Mouse (Mus musculus) B cell, adult 2 months (primary cell): ENCODE measurements around the gene Tmem222.
A peak's percentile ranks its signal among the peaks of the same experiment; 100 is the strongest.

Source experiments
- DNase-seq, 2 experiments: peaks; one replicate each; pipeline ENCODE4 v3.0.0; 2022

Gene Tmem222

GRCm38 (mm10) chr4:133277104-133278026 is at the start of gene Tmem222:
Gene Tmem222 (minus strand): TSS chr4:133277792.
- peak; percentile 95 for DNase-seq

- no peak for DNase-seq
These were observed 42.1 kb upstream of the Tmem222 start for GRCm38 (mm10) chr4:133319667-133320066.

- DNase-seq = no peak
These were observed 38.4 kb upstream of the Tmem222 start for GRCm38 (mm10) chr4:133315991-133316390.

DNA sequence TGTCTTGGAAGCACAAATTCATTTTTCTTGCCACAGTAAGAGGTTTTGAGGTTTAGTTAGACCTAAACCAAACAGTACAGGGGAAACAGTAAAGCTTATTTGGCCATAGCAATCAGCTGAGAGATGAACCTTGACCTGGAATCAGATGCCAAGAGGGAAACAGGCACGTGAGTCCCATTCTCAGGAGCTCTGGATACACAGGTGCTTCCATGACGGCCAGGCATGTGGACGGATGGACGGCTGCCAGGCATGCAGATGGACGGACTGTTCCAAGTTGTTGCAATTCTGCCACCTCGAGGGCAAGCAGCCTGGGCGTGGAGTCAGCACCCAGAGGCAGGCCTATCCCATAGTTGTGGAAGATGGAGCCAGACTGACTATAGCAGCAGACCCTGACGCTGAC is 37.3 kb upstream of the Tmem222 start:
- DNase-seq = no peak

DNA sequence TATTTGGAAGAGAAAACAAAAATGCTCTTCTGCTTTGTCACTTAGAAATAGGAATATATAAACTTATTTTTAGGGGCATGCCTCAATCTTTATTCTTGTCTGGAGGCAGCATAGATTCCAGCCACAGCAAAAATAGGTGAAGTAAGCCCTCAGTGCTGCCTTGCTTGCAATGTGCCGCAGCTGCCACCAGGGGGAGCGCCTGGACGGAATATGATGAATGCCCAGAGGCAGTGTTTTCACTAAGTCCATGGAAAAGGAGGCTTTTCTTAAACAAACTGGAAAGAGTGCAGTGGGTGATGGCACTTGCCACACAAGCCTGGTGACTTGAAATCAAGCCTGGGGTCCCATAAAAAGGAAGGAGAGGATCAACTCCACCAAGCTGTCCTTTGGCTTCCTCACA is 32.4 kb upstream of the Tmem222 start:
- peak; percentile 92 for DNase-seq

GRCm38 (mm10) chr4:133307331-133307730 is 29.7 kb upstream of the Tmem222 start:
- peak; percentile 76 to 79 for DNase-seq

- no peak for DNase-seq
These were observed 28.2 kb upstream of the Tmem222 start for GRCm38 (mm10) chr4:133305825-133306224.

GRCm38 (mm10) chr4:133304770-133305169 is 27.2 kb upstream of the Tmem222 start:
- no peak for DNase-seq

- DNase-seq = no peak
These were observed 25.1 kb upstream of the Tmem222 start for GRCm38 (mm10) chr4:133302668-133303067.

DNA sequence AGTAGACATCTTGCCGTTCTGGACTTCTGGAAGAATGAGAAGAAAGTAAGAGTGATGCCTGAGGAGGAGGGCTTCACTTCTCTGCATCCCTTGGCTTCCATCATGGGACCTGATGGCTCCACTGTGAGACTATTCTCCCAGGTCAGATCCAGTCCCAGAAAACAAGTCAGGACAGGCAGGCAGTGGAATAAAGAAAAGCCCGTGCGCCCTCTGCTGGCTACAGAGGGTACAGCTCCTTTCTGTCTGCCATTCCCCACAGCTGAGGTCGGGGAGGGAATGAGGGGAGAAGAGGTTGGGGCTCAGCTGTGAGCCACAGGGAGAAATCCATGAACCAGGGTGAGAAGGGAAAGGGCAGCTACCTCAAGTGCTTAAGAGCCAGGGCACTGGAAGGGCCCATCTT is 24.2 kb upstream of the Tmem222 start:
- DNase-seq = peak; percentile 72 to 76

DNA sequence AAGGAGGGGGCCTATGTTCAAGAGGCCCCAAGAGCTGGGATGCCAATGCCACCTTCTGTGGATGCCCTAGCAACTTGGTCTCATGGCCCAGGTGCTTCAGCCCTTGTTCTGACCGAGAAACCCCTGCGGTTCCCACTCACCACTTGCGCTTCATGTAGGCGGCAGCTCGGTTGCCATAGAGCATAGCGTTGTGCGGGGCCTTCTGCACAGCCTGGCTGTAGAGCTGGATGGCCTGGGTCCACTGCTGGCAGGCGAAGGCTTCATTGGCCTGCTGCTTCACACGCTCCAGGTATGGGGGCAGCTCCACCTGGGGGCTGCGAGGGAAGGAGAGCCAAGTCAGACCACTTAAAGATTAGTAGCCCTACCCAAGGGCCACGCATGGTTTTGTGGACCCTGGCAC is 22.8 kb upstream of the Tmem222 start:
- DNase-seq = no peak

- no peak for DNase-seq
These were observed 22.1 kb upstream of the Tmem222 start for GRCm38 (mm10) chr4:133299701-133300100.

GRCm38 (mm10) chr4:133298516-133299365 is 21.1 kb upstream of the Tmem222 start:
- DNase-seq = no peak

DNA sequence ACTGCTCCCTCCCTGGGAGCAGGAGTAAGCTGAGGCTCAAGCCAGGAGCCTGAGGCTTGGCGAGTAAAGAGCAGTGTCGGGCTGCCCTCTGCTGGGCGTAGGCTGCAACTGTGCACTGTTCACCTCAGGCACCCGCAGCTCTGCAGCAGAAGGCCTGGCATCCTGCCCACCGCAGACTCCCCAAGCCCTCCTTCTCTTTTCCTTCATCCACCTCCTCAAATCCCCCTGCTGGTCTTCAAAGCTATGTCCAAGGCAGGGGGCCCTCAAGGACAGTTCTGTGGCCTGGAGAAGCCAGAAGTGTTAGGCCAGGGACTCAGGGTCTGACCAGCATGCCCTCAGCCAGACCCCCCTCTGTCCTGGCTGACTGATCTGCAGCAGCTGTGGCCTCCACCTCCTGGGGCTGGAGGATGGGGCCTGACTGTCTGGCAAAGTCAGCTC is 20.2 kb upstream of the Tmem222 start:
- peak; percentile 79 to 80 for DNase-seq

DNA sequence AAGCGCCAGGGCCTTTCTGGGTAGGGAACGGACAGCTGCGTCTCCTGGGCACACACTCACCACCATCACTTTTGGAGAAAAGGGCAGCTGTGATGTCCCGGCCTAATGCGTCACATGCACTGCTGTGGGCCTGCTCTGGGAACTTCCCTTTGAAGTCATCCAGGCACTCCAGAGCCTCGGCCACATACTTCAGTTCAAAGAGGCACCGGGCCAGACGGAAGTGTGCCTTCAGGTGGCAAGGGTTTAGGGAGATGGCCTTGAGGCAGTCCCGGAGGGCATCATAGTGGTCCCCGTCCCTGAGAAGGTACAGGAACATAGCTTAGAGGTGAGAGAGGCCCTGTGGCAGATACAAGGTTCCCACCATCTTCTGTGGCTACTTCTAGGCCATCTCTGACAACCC is 19.8 kb upstream of the Tmem222 start:
- no peak for DNase-seq

- no peak for DNase-seq
These were observed 16.5 kb upstream of the Tmem222 start for GRCm38 (mm10) chr4:133294084-133294483.

DNA sequence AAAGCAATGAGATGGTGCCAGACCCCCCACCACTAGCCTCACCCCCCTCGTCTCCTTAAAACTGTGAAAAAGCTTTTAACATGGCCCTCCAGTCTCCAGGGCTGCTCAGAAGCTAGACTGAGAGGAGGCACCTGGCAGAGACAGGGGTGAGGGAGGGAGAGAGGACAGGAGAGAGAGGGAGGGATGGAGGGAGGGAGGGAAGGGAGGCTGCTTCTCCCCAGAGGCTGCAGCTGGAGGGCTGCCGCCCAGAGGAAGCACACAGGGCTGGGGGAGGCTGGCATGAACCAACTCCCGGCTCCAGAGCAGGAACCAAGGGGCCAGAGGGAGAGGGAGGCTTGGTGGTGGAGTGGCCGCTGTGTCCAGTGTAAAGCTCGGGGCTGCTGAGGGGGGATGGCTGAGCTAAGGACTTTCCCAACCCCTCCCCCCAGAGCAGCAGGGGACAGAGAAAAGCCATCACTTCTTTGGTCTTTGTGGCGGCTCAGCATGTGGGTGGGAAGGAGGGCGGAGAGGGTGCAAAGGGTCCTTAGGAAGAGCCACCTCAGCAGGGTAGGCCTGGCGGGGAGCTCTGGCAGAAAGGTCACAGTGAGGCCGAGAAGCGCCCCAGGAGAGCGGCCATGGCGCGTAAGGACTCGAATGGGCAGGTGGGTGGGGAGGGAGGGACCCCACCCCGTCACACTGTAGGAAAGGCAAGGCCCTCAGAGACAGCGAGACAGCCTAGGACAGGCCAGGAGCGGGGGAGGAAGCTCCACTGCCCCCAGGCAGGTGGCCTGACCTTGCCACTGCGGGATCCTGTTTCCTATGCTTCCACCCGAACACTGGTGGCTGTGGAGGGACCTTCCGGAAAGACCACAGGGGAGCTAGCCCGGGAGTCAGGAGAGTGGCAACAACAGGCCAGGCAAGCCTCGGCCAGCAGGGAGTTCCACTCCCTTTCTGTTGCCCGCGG is 15.6 kb upstream of the Tmem222 start:
- no peak for DNase-seq

GRCm38 (mm10) chr4:133292405-133292804 is 14.8 kb upstream of the Tmem222 start:
- DNase-seq = no peak

GRCm38 (mm10) chr4:133291255-133291654 is 13.7 kb upstream of the Tmem222 start:
- DNase-seq = no peak

DNA sequence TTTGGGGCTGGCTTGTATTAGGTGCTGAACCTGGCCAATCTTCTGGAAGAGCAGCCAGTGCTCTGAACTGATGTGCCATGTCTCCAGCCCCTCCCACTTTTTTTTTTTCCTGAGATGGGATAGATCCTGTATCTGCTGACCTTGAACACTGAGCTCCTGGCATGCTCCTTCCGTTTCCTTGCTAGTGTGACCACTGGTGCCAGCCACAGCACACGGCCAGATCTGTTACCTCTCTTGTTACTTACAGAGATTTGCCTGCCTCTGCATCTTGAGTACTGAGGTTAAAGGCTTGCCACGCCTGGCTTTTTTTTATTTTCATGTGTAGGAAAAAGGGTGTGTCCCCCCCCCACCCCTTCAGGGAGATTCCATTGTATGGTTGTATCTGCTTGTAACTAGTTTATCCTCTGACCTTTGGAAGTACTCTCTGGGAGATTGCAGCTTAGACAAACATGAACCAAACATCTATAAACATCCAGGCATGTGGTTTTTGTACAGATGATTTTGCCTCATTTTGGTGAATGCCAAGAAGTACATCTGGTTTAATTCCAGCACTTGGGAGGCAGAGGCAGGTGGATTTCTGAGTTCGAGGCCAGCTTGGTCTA is 9.0 kb upstream of the Tmem222 start:
- no peak for DNase-seq

GRCm38 (mm10) chr4:133285950-133286349 is 8.4 kb upstream of the Tmem222 start:
- DNase-seq = no peak

DNA sequence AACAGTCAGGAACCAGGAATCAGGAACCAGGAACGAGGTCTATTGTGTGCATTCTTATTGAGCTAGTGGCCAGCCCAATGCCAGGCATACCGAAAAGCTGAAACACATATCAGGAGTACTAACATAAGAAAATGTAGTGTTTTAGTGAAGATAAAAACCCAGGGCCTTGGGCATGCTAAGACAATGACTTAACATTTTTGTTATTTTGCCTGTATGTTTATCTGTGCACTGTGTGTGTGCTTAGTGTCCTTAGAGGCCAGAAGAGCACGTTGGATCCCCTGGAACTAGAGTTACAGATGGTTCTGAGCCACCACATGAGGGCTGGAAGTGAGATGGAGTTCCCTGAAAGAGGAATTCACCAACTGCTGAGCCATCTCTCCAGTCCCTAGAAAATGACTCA is 7.7 kb upstream of the Tmem222 start:
- no peak for DNase-seq
